Mouse (Mus musculus): Measurements from ENCODE around the gene Olfr78.

GRCm38 (mm10) chr7:102698461-102698860 lies 60.8 kb downstream of the Olfr78 start:
- TF ChIP-seq POLR2A (IDR thresholded peaks at IDR 0.05; ENCODE audit: extremely low read depth, insufficient read depth, low read length): no peak
- no peak for TF ChIP-seq CTCF (IDR thresholded peaks at IDR 0.05; ENCODE audit: extremely low read depth, insufficient read depth, low read length)

All from cortical plate, adult 2 months (tissue).